Mouse (Mus musculus): ENCODE measurements at regions not wholly inside any gene's neighbourhood (a gene's known extent, or its start where the extent isn't known, plus 50 kb on each side); places are given as distances from the start of the nearest gene placed in this dataset.

DNA sequence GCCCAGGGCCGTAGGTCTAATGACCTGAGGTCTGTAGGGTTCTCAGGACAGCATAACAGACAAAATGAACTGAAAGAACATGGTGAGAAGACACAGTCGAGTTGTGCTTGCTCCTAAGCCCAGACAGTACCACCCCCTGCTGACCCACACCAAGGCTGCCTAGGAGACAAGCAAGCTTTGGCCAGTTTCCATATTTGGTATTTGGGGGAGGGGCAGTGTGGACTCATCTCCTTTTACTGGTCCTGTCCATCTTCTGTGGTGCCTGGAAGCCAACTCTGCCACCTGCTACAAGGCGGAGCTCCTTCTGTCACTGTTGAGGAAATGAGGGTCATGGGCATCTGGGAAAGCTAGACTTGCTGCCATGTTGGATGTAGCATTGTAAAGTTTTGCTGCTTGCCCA, 68.9 kb downstream of the Tex29 start:
- DNase-seq (ENCODE audit: low read depth, low spot score): no peak

DNA sequence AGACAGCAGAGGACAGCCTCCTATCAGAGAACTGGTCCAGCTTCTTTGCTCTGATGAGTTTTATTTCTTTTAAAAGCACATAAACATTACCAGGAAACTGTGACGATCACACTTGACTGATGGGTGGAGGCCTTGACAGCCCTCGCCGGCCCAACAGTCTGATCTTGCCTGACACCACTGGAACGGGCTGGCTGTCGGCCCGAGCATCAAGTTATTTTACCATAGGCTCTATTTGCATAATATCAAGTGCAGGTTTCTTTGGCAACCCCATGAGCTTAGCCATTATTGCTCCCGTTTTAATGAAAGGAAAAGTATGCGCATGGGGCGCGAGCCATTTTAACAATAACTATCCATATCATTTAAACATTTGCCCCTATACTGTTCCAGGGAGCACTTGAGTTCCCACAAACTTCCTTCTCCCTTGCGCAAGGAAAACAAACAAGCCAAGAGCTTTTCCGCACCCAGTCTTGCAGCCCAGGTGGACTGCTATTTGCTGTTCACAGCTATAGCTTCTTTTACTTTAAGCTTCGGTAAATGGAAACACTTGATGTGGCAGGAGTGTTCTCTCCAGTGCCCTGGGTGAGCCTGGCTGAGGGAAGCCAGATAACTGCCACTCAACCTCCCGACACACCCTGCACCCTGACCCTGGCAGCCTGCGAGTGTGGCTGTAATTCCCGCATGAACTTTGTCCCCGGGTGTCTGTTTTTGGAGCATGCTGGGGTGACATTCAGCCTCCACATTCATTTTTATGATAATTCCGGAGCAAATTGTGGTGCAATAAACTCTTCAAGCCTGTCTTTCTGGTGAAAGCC, 71.6 kb downstream of the Tex29 start:
- no peak for DNase-seq (ENCODE audit: low read depth, low spot score)

DNA sequence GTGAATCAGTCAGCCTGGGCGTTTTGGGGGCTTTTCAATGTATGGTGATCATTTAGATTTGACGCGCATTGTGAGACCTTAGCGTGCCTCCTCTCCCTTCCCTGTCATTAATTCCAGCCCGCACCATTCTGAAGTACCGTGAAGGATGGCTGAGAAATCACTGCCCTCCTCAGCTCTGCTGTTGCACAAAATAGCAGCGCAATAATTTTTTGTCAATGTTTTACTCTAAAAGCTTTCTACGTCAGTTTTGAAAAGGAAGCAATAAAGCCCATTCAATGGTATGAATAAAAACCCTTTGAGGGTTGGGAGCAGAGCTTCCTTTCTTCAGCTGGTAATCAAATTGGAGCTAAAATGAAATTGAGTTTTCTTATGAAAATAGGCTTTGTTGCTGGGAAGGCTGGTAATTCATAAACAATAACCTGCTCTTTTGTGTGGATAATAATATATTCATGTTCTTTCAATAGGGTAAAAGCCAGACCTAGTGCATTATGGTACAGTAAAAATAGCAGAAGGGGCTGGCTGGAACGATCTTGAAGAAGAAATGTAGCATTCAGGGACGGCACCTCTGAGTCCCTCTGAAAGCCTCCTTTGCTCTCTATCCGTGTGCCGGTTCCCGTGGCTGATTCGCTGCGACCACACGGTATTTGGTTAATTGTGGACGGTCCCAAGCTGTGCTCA, 72.3 kb downstream of the Tex29 start:
- no peak for DNase-seq (ENCODE audit: low read depth, low spot score)

- DNase-seq (ENCODE audit: low read depth, low spot score): no peak
Observed at GRCm38 (mm10) chr8:11913129-11913900, 73.0 kb downstream of the Tex29 start.

DNA sequence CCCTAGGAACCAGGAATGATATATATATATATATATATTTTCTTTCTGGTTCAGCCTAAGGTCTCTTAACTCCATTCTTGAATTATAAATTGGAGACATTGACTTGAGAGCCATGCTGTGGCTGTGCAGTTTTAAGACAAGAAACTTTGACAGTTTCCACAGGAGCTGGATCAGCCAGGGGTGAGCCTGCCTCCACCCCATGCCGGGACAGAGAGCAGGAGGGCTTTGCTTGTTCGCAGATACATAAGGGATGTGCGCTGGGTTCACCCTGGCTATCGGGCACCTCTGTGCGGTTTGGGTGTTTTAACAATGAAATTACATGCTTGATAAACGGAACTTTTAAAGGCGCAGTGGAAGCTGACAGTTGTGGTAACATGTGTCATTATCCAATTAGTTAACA, 73.9 kb downstream of the Tex29 start:
- no peak for DNase-seq (ENCODE audit: low read depth, low spot score)

- no peak for DNase-seq (ENCODE audit: low read depth, low spot score)
Observed at GRCm38 (mm10) chr8:11914681-11915474, 74.6 kb downstream of the Tex29 start.

DNA sequence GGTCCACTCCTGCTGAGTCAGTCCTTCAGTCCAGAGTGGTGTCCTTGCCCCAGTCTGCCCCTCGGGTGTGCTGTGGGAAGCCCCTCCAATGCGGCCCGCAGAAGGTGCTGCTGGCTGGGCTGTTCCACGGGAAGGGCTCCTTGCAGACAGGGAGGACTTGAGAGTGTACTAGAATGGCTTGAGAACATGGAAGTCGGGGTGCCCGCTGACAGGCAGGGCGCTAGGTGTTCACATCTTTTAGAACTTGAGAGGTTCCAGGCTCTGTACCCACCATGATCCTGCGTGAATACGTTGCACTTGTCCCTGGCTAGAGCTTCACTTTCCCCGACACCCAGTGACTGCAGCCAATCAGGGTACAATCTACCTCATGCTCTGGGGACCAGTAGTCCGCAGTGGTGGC, 75.4 kb downstream of the Tex29 start:
- DNase-seq (ENCODE audit: low read depth, low spot score): no peak

GRCm38 (mm10) chr8:11919876-11920275, 79.6 kb downstream of the Tex29 start:
- no peak for DNase-seq (ENCODE audit: low read depth, low spot score)

DNA sequence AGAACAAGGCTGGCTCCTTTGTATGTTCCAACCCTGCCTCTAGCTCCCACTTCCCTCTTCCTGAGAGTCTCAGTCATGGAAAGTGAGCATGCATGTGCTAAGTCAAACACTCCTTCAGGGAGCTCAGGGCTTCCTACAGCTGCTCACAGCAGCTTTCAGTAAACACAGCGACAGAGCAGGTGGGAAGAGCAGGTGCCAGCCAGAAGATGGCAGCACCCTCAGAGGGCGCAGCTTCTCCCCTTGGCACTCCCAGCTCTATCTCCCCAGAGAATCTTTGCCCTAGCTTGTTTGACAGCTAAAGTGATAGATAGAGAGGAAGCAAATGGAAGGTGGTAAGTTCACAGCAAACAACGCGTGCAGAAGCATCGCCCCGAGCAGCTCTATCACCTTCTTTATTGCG, 82.8 kb downstream of the Tex29 start:
- DNase-seq (ENCODE audit: low read depth, low spot score): no peak

- DNase-seq (ENCODE audit: low read depth, low spot score): peak; percentile 26
Observed at GRCm38 (mm10) chr8:11924165-11924564, 83.9 kb downstream of the Tex29 start.

- no peak for DNase-seq (ENCODE audit: low read depth, low spot score)
Observed at GRCm38 (mm10) chr8:11942892-11943332, 102.6 kb downstream of the Tex29 start.

DNA sequence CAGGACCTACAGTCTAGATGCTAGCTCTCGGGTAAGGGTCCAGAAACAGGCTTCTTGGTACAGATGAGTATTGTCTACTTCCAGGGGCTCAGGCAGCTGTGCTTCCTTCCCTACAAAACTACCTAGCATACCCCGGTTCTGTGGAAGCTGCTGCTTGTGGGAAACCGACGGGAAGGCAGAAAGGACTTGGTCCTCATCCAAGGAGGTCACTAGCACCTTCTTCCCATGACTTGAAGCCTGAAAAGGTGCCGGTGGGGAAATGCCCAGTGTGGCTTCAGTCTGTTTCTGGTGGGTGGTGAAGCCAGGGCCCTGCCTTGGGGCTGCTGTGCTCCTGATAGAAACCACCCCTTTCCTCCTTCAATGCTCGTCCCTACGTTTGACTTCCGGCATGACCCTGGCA, 107.5 kb downstream of the Tex29 start:
- DNase-seq (ENCODE audit: low read depth, low spot score): no peak

- DNase-seq (ENCODE audit: low read depth, low spot score): no peak
Observed at GRCm38 (mm10) chr8:11956268-11956667, 116.0 kb downstream of the Tex29 start.

- no peak for DNase-seq (ENCODE audit: low read depth, low spot score)
Observed at GRCm38 (mm10) chr8:11957046-11957783, 116.9 kb downstream of the Tex29 start.

DNA sequence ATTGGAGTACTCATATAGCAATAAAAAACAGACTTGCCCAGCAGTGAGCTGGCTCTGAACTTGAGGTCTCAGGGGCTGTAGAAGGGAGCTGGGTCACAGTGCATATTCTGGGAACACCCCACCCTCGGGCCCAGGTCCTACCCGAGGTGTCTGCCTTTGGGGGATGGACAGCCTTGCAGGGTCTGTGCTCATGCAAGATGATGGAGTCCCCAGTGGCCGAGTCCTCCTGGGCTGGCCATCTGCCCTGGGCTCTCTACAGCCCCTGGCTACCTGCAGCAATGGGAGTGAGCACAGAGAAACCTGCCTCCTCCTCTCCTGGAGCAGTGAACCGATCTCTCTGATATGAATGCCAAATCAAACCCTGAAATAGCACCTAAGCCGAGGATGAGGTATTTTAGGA, 117.9 kb downstream of the Tex29 start:
- DNase-seq (ENCODE audit: low read depth, low spot score): no peak

DNA sequence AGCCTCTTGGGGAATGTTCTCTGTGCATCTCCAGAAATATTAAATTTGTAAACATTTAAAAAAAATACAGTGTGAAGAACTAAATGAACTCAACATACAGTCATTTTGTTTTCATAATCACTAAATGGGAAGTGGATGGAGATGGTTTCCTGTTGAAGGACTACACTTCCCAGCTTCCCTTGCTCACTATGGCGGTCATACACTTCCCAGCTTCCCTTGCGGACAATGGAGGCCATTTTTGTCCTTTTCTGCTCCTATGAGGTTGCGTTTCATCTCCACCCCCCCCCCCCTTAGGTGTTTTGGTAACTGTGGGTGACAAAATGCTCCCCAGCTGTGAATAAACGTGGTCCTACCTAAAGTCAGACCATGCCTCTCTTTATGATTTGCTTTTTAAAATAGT, 119.2 kb downstream of the Tex29 start:
- no peak for DNase-seq (ENCODE audit: low read depth, low spot score)

DNA sequence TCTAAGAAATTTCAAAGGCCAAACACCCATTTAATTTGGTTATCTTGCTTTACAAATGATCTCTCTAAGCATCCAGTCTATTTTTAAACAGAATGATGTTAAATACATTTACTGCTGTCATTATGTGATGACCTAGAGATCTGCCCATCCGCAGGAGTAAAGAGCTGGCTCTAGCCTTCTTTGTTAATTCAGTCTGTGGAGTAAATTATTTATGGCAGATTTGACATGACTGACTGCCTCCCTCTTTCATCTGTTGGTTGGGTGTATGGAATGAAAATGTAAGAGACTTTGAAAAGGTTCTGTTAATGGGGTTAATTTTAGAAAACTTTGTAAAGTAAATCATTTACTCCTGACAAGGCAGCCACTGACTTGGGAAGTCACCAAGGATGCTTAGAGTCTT, 123.3 kb downstream of the Tex29 start:
- no peak for DNase-seq (ENCODE audit: low read depth, low spot score)

DNA sequence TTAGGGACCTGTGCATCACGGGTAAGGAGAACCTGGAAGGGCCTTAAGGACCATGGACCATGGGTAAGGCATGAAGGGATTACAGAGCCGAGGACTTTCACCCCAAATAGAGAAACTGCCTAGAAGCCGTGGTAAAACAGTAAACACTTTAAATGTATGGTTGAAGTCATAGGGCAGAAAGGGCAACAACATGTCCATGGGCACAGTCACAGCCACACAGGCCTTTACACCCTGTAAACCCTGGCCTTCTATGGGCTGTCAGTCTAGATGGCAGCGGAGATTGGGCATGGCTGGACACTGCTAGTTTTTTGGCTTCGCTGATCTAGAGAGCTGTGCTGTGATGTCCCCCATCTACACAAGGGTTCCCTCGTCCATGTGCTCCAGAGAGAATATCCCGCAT, 127.4 kb downstream of the Tex29 start:
- DNase-seq (ENCODE audit: low read depth, low spot score): no peak

DNA sequence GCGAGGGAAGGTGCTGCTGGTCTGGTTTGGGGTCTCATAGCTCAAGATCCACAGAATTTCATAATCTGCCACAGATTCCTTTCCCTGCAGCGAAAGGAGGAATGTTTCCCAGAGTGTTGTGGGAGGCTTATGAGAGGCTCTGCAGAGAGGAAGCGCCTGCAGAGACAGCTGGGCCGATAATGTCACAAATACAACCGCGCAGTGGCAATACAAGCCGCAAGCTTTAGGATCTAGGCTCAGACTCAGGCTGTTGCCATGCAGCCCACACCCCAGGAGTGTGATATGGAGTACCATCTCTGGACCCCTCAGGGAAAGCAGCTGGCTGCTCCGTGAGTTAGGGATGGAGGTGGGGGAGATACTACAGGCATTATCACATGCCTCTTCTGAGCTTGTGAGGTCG, 130.2 kb downstream of the Tex29 start:
- no peak for DNase-seq (ENCODE audit: low read depth, low spot score)

- no peak for DNase-seq (ENCODE audit: low read depth, low spot score)
Observed at GRCm38 (mm10) chr8:11973436-11973835, 133.2 kb downstream of the Tex29 start.

- DNase-seq (ENCODE audit: low read depth, low spot score): no peak
Observed at GRCm38 (mm10) chr8:11977121-11977520, 136.8 kb downstream of the Tex29 start.
